Mouse (Mus musculus) cerebellum, postnatal 14 days (tissue): ENCODE measurements around the gene Fam169b.
"Not testable (repeated sequence)": the region's sequence is repeated elsewhere in the genome, so short reads cannot be mapped to it uniquely, and the experiment has no call there.

Experiments
- DNase-seq, 2 experiments: peaks; one replicate each; pipeline ENCODE4 v3.0.0; 2021; ENCODE audit warnings: mixed read lengths in 2 of 2

Fam169b gene

GRCm38 (mm10) chr7:68264531-68264930 is 9.1 kb upstream of the Fam169b start:
- DNase-seq = peak; percentile 45 to 54

GRCm38 (mm10) chr7:68265391-68265790 is 8.2 kb upstream of the Fam169b start:
- no peak for DNase-seq

GRCm38 (mm10) chr7:68266691-68267090 is 6.9 kb upstream of the Fam169b start:
- no peak for DNase-seq

DNA sequence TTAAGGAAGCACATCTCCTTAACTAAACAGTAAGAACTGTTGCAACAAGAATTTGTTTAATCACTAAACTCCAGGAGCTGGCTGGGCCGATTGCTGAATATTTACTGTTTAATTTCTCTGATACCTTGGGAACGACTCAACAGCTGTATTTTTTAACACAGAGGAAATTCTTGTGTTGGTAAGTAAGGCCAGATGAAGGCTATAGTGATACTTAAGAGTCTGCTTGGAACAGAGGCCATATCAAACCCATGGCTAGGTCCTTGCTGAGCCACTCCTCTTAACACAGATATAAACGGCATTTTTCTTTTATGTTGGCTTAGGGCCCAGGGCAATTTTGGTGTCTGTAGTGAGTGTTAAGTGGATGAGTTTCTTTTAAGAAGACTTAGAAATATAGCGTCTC is 3.1 kb upstream of the Fam169b start:
- DNase-seq = no peak

DNA sequence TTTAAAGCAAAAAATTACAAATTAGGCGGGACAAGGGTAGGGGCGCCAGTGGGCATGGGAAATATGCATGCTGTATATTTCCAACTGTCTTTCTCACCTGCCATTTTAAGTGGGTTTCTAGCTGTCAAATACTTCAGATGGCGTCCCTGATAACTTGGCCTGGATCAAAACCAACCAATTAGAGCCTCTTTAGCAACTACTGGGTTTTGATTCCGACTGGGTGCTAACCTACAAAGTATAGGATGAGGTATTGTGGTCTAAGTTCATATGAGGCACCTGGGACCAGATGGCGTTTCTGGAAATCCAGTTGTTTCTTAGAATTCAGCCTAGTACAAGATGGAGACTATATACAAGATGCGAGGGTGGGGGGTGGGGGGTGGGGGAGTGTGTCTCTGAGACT is 1.8 kb upstream of the Fam169b start:
- no peak for DNase-seq

DNA sequence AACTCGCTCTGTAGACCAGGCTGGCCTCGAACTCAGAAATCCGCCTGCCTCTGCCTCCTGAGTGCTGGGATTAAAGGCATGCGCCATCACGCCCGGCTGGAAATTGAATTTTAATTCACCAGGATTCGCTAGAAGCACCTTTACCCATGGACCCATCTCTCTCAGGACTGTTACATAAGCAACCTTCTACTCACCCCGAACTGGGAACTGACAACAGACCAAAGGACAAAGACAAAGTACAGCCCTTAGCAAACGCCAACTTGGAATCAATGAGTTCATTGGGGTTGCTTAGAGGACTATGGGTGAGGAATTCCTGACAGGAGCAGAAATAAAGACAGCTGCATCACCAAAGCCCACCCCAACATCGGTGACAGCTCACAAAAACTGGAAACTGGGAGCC is 1.0 kb upstream of the Fam169b start:
- DNase-seq = no peak

DNA sequence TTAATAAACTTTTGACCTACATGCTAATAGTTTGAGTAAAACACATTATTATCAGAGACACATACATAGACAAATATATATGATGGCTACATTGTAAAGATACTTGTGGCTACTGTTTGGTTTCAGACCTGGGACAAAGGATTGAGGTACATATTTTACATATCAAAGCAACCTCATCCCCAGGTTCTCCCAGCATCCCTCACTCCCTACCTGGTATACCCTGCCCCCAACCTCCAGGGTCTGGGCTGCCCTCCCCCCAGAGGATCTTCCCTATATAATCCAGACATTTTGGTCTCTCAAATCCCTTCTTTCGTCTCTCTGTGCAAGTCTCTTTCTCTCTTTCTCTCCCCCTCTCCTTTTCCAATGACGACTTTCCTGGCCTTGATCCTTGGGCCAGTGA is 579 bp downstream of the Fam169b start:
- DNase-seq = no peak

- DNase-seq = no peak
These were observed 1.3 kb downstream of the Fam169b start for GRCm38 (mm10) chr7:68274951-68275350.

DNA sequence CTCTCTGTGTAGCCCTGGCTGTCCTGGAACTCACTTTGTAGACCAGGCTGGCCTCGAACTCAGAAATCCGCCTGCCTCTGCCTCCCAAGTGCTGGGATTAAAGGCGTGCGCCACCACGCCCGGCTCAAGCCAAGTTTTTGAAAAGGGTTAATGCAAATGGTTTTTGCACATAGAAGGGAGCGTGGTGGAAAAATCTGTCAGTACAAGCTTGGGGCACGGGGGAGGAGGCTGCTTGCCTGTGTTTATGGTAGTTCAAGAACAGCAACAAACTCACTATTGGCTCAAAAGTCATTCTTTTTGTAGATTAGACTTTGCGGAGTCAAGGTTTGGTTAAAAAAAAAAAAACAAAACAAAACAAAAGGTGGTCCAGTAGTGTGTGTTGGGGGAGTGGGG is 1.8 kb downstream of the Fam169b start:
- not testable (repeated sequence) for DNase-seq

DNA sequence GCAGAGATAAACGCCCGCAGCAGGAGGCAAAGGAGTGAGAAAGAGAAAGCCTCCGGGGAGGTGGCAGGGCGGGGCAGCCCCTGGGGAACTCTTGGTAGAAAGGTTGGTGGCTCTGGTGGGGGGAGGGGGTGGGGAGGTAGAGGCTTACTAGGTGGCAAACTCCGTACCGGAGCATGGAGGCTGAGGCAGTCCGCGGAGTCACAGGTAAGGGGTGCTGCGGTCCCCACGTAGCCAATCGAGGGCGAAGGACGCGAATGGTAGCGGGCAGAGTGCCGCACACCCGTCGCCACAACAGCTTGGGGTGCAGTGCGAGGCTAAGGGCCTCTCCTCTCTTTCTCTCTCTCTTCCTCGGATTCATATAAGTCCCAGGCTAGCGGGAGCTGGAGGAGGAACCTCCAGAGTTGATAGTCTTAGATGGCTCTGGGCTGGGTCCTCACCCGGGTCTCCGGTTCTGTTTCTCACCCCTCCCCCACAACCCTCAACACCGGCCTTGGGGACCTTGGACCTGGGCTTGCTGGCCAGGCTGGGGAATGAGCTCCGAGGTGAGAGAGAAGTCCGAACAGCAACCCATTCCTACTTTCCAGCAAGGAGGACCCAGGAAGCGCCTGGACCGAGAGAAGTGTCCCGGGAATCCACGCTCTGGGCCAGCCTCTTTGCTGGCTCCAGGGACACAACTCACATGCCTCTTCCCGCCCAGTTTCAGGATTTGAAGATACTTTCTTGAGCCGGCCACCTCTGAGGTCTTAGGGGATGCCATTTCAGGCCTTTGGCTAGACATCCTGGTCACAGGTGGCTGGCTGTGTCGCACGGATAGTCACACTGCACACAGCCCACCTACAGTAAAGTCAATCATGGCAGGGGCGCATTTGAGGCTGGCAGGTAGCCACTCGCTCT is 2.4 kb downstream of the Fam169b start:
- peak; percentile 37 to 47 for DNase-seq

DNA sequence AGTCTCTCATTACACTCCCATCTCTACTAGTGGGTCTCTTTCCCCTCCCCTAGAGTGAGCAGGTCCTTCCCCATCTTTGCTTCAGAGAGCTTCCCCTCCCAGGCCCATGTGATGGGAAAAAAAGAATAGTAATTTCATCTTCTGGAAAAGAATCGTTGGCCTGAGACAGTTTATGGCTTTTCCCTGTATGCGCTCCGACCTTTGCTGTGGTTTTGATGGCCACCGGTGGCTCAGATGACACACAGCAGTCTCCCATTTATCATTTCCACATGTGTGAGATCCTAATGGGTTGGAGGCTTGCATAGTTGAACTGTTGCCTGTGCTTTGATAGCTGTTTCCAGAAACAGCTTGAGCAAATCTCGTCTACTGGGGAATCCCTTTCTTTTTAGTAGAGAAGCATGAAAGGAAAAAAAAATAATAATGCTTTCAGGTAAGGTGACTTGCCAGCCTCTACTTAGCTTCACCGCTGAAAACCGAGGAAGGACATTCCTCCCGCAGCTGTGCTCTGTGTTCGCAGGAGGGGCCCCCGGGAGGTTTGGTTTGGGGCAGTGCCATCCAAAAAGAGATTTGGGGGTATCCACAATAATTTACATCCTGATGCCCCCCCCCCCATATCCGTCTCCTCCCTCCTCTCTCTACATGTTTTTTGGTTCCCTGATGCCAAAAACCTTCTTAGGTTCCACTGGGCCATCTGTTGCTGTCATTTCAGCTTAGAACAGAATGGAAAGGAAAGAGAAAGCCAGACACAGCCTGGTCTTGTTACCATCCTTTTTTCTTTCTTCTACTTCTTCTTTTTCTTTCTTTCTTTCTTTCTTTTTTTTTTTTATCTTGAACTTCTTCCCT is 3.6 kb downstream of the Fam169b start:
- peak in 1 of 2 experiments; percentile 22 for DNase-seq

DNA sequence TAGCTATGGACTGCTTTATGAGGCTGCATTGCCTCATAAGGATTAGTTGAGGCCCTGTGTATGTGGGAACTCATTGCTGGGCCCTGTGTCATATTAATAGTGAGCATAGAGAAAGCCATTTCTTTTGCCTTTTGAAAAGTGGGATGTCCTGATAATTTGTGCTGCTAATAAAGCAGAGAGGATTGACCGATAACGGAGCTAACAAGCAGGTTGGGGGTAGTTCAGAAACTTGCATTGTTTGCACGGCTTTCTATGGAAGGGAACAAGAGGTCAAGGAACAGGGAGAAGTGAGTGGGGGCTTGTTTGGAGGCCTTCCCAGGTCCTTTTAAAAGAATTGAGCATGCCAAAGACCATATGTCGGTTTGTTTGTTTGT is 4.2 kb downstream of the Fam169b start:
- DNase-seq = no peak

GRCm38 (mm10) chr7:68278385-68278784 is 4.7 kb downstream of the Fam169b start:
- no peak for DNase-seq

GRCm38 (mm10) chr7:68278908-68279307 is 5.3 kb downstream of the Fam169b start:
- no peak for DNase-seq

- DNase-seq = no peak
These were observed 5.8 kb downstream of the Fam169b start for GRCm38 (mm10) chr7:68279481-68279880.

DNA sequence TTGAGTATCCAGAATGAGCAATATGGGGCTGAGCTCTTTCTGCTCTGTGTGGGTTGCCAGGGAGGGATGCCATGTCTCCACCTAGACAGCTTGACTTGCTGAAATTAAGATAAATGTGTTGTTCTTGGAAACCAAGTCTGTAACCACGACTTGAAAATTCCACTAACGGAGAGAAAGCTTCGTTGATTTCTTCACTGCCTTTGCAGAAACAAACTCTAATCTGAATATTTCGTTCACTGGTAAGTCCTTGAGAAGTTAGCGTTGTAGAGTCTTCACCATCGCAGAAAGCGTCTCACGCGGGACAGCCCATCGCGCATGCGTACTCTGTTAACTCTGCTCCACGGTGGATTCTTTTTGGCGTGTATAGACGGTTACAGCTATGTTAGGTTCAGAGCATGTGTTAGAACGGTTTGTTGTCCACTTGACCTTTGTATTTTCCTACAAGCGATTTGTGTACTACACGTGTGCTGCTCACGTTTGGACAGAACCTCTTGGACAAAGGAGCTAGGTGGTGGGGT is 6.8 kb downstream of the Fam169b start:
- no peak for DNase-seq

GRCm38 (mm10) chr7:68281341-68281740 is 7.7 kb downstream of the Fam169b start:
- no peak for DNase-seq

DNA sequence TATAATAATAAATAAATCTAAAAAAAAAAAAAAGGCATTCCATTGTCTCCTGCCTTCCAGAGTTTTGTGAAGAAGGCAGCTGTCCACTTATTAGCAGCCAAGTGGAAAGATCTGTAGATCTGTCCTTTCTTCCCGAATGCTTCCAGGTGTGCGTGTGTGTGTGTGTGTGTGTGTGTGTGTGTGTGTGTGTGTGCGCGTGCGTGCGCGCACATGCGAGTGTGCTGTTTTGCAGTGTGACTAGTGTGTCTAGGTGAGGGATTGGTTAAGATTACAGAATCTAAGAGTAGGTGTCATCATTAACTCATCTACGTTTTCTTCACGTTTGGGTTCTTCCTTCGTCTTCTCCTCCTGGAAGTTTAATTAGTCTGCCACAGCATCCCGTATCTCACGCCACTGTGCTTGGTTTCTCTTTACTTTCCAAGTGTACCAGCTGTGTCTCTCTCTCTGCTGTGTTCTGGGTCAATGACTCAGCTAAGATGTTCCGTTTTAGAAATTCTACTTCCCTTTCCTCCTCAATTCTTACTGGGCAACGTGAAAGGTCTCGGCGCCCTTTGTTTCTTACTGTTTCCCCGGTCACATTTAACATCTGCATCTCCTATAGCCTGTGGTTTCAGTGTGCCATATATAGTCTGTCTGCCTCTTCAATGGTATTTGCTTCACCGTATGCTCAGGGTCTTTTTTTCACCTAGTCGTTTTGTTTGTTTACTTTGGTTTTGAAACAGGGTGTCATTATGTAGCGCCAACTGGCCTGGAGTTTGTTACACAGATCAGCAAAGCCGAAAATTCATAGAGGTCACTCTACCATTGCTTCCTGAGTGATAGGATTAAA is 8.9 kb downstream of the Fam169b start:
- DNase-seq = no peak

DNA sequence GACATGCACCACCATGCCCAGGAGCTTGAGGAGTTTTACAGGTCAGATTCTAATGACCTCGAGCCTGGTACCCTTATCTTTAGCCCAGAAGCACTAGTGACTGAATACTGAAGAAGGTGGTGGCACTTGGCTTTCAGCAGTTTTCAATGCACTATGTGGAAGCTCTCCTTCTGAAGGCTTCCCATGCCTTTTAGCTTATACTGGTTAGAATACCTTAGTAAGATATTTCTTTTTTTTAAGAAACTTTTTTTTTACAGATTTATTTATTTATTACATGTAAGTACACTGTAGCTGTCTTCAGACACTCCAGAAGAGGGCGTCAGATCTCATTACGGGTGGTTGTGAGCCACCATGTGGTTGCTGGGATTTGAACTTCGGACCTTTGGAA is 9.5 kb downstream of the Fam169b start:
- DNase-seq = not testable (repeated sequence)

DNA sequence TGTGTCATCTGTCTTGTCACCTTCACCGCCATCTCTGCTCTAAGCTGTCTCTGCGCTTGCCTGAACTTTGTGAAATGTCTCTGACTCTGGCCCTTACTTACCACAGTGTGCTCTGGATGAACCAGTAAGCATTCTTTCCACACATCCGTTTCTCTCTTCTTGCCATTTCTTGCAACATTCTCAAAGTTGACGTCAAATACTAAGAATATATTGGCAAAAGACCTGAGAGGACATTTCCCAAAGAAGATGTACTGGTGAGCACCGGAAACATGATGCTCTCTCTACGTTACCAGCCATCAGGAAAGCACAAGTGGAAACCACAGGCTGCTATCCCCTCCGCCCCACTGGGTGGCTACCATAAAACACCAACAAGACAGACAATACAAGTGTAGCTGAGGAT is 10.1 kb downstream of the Fam169b start:
- no peak for DNase-seq

GRCm38 (mm10) chr7:68285851-68286298 is 12.2 kb downstream of the Fam169b start:
- DNase-seq = no peak
